Mouse (Mus musculus): ENCODE measurements around the gene Fam160a1. TPM values are rescaled to one million over a fixed set of nuclear protein-coding genes. Genes with fewer than 3 reads are reported as not detected.

The Fam160a1 gene
- polyA plus RNA-seq, 1 experiment = 3.6 TPM

DNA sequence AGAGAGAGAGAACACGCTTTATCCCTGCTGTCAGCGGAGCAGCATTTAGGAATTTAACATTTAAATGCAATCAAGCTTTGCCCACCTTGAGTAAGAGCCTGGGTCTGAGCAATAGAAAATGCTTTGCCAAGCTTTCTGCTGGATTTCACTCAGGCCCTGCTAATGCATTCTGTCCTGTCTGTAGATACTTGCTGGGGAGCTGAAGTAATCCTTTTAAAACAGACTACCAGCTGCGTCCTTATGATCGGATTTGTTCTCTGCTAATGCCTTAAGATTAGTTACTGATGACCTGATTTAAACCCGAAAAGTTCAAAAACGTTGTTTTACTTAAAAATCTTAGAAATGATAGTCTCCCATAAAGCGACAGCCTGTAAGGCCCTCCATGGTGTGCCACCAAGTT is 136.0 kb downstream of the Fam160a1 start:
- Histone ChIP-seq H3K36me3 (ENCODE audit: control insufficient read depth, insufficient read depth, low read length, poor library complexity, severe bottlenecking) (no peaks in the 10 kb centered on the region), H3K27ac (ENCODE audit: insufficient read depth, low read length) (no peak overlapping the region), H3K9me3 (replicated peaks; ENCODE audit: control insufficient read depth, insufficient read depth, low read length, poor library complexity, severe bottlenecking) (no peaks in the 10 kb centered on the region), H3K4me3 (ENCODE audit: low read depth, low read length) (no peak overlapping the region), H3K9ac (ENCODE audit: low read depth, poor library complexity, severe bottlenecking) (no peak overlapping the region), H3K27me3 (ENCODE audit: control insufficient read depth, insufficient read depth, low read length, poor library complexity, severe bottlenecking) (no peaks in the 10 kb centered on the region), H3K4me1 (ENCODE audit: control insufficient read depth, insufficient read depth, low read length) (no peaks in the 10 kb centered on the region)
- TF ChIP-seq EP300 (IDR thresholded peaks at IDR 0.05; ENCODE audit: insufficient read depth, low read depth, low read length) (no peak), CTCF (IDR thresholded peaks at IDR 0.05; ENCODE audit: low read depth, low read length) (no peak), POLR2A (IDR thresholded peaks at IDR 0.05; ENCODE audit: insufficient read depth, low read length) (no peak)

DNA sequence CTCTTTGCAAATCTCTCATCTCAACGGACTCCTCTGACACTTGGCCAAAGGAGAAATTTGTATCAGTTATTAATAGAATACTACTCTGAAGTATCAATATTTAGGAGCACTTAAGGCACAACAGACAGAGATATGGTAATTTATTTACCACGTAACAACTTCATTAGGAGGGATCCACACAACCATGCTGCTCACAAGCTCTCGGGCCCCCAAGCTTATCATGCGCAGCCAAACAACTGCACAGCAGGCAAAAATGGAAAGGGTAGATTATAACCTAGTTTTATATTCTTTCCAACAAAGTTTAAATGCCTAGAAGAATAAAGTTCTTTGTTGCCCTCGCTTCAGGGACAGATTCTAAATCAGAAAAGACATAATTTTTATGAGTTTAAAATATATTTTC is 137.1 kb downstream of the Fam160a1 start:
- H3K27ac ChIP-seq (ENCODE audit: insufficient read depth, low read length) = no peak overlapping the region
- no peaks in the 10 kb centered on the region for H3K36me3 ChIP-seq (ENCODE audit: control insufficient read depth, insufficient read depth, low read length, poor library complexity, severe bottlenecking)
- H3K9ac ChIP-seq (ENCODE audit: low read depth, poor library complexity, severe bottlenecking) = no peak overlapping the region
- no peak for TF ChIP-seq EP300 (IDR thresholded peaks at IDR 0.05; ENCODE audit: insufficient read depth, low read depth, low read length)
- TF ChIP-seq POLR2A (IDR thresholded peaks at IDR 0.05; ENCODE audit: insufficient read depth, low read length) = no peak
- no peak for TF ChIP-seq CTCF (IDR thresholded peaks at IDR 0.05; ENCODE audit: low read depth, low read length)
- H3K27me3 ChIP-seq (ENCODE audit: control insufficient read depth, insufficient read depth, low read length, poor library complexity, severe bottlenecking) = no peaks in the 10 kb centered on the region
- H3K4me1 ChIP-seq (ENCODE audit: control insufficient read depth, insufficient read depth, low read length) = no peaks in the 10 kb centered on the region
- H3K9me3 ChIP-seq (replicated peaks; ENCODE audit: control insufficient read depth, insufficient read depth, low read length, poor library complexity, severe bottlenecking) = no peaks in the 10 kb centered on the region
- no peak overlapping the region for H3K4me3 ChIP-seq (ENCODE audit: low read depth, low read length)

DNA sequence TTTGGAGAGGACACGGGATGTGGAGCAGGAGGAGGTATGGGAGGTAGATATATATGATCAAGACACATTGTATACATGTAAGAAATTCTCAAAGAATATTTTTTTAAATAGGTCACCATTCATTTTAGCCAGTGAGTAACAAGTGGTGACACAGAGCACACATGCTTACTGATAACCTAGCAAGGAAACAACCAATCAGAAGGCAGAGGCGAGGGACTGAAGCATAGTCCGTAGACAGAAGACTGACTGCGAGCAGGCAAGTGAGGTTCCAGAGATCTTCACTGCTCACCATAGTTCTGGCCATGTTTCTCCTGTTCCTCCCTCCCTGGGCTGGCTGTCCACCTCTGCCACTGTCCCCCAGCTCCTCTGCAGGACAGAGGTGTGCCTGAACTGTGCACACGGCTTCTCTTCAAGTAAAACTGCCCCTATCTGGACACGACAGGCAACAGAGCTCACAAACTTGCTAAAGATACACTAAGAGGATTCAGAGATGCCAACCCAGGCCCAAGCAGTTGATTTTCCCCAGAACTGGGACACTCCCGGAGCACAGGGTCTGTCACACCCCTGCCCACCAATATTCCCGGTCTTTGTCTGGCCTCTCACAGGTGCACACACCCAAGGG is 137.7 kb downstream of the Fam160a1 start:
- no peaks in the 10 kb centered on the region for H3K9me3 ChIP-seq (replicated peaks; ENCODE audit: control insufficient read depth, insufficient read depth, low read length, poor library complexity, severe bottlenecking)
- H3K9ac ChIP-seq (ENCODE audit: low read depth, poor library complexity, severe bottlenecking) = no peak overlapping the region
- H3K27ac ChIP-seq (ENCODE audit: insufficient read depth, low read length) = no peak overlapping the region
- no peak for TF ChIP-seq CTCF (IDR thresholded peaks at IDR 0.05; ENCODE audit: low read depth, low read length)
- no peak for TF ChIP-seq POLR2A (IDR thresholded peaks at IDR 0.05; ENCODE audit: insufficient read depth, low read length)
- H3K27me3 ChIP-seq (ENCODE audit: control insufficient read depth, insufficient read depth, low read length, poor library complexity, severe bottlenecking) = no peaks in the 10 kb centered on the region
- no peaks in the 10 kb centered on the region for H3K36me3 ChIP-seq (ENCODE audit: control insufficient read depth, insufficient read depth, low read length, poor library complexity, severe bottlenecking)
- no peak overlapping the region for H3K4me3 ChIP-seq (ENCODE audit: low read depth, low read length)
- H3K4me1 ChIP-seq (ENCODE audit: control insufficient read depth, insufficient read depth, low read length) = no peaks in the 10 kb centered on the region

GRCm38 (mm10) chr3:85677952-85678351 is 139.1 kb downstream of the Fam160a1 start:
- Histone ChIP-seq H3K36me3 (ENCODE audit: control insufficient read depth, insufficient read depth, low read length, poor library complexity, severe bottlenecking) (no peaks in the 10 kb centered on the region), H3K27ac (ENCODE audit: insufficient read depth, low read length) (no peak overlapping the region), H3K9me3 (replicated peaks; ENCODE audit: control insufficient read depth, insufficient read depth, low read length, poor library complexity, severe bottlenecking) (no peaks in the 10 kb centered on the region), H3K4me3 (ENCODE audit: low read depth, low read length) (no peak overlapping the region), H3K4me1 (ENCODE audit: control insufficient read depth, insufficient read depth, low read length) (no peaks in the 10 kb centered on the region), H3K9ac (ENCODE audit: low read depth, poor library complexity, severe bottlenecking) (no peak overlapping the region), H3K27me3 (ENCODE audit: control insufficient read depth, insufficient read depth, low read length, poor library complexity, severe bottlenecking) (no peaks in the 10 kb centered on the region)
- TF ChIP-seq POLR2A (IDR thresholded peaks at IDR 0.05; ENCODE audit: insufficient read depth, low read length) (no peak), EP300 (IDR thresholded peaks at IDR 0.05; ENCODE audit: insufficient read depth, low read depth, low read length) (no peak), CTCF (IDR thresholded peaks at IDR 0.05; ENCODE audit: low read depth, low read length) (no peak)

DNA sequence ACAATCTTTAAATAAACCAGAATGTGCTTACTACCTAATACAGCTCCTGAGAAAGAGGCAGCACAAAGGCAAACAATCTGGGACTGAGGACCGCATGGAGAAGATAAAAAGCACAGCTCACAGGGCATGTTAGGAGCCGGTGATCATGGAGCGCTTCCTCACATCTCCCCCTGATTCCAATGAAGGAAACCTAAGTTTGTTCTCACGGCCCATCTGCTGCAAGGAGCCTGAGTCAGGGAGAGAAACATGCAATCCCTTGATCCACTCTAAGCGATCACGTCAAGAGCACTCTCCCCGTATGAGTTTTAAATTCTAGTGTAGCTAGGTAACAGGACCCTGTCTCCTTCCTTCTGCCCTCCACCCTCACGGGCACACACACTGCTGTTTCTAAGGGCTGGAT is 140.0 kb downstream of the Fam160a1 start:
- TF ChIP-seq CTCF (IDR thresholded peaks at IDR 0.05; ENCODE audit: low read depth, low read length) (no peak), EP300 (IDR thresholded peaks at IDR 0.05; ENCODE audit: insufficient read depth, low read depth, low read length) (no peak), POLR2A (IDR thresholded peaks at IDR 0.05; ENCODE audit: insufficient read depth, low read length) (no peak)
- no peaks in the 10 kb centered on the region for H3K36me3 ChIP-seq (ENCODE audit: control insufficient read depth, insufficient read depth, low read length, poor library complexity, severe bottlenecking)
- no peaks in the 10 kb centered on the region for H3K27me3 ChIP-seq (ENCODE audit: control insufficient read depth, insufficient read depth, low read length, poor library complexity, severe bottlenecking)
- no peak overlapping the region for H3K27ac ChIP-seq (ENCODE audit: insufficient read depth, low read length)
- H3K4me3 ChIP-seq (ENCODE audit: low read depth, low read length) = no peak overlapping the region
- no peak overlapping the region for H3K9ac ChIP-seq (ENCODE audit: low read depth, poor library complexity, severe bottlenecking)
- H3K4me1 ChIP-seq (ENCODE audit: control insufficient read depth, insufficient read depth, low read length) = no peaks in the 10 kb centered on the region
- no peaks in the 10 kb centered on the region for H3K9me3 ChIP-seq (replicated peaks; ENCODE audit: control insufficient read depth, insufficient read depth, low read length, poor library complexity, severe bottlenecking)

DNA sequence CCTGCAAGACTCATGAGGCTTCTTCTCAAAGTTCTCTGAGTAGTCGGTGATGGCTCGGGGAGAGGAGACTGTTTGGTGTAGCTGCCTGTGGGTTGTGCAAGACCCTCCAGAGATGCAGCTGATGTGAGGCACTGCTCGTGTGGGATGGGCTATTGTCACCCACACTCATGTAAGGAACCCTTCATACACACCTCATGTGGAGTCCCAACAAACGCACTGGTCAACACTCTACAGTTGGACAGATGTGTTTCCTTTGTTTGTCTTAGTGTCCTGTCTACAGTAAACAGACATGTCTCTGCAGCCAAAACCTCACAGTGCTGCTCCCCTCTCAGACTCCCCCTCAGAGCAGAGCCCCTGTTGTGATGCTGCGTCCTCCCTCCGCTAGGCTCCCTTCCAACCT is 147.2 kb downstream of the Fam160a1 start:
- H3K4me3 ChIP-seq (ENCODE audit: low read depth, low read length) = no peak overlapping the region
- no peak overlapping the region for H3K9ac ChIP-seq (ENCODE audit: low read depth, poor library complexity, severe bottlenecking)
- H3K27me3 ChIP-seq (ENCODE audit: control insufficient read depth, insufficient read depth, low read length, poor library complexity, severe bottlenecking) = no peaks in the 10 kb centered on the region
- no peak overlapping the region for H3K27ac ChIP-seq (ENCODE audit: insufficient read depth, low read length)
- H3K4me1 ChIP-seq (ENCODE audit: control insufficient read depth, insufficient read depth, low read length) = no peaks in the 10 kb centered on the region
- H3K9me3 ChIP-seq (replicated peaks; ENCODE audit: control insufficient read depth, insufficient read depth, low read length, poor library complexity, severe bottlenecking) = no peaks in the 10 kb centered on the region
- no peak for TF ChIP-seq POLR2A (IDR thresholded peaks at IDR 0.05; ENCODE audit: insufficient read depth, low read length)
- TF ChIP-seq CTCF (IDR thresholded peaks at IDR 0.05; ENCODE audit: low read depth, low read length) = no peak
- TF ChIP-seq EP300 (IDR thresholded peaks at IDR 0.05; ENCODE audit: insufficient read depth, low read depth, low read length) = no peak
- H3K36me3 ChIP-seq (ENCODE audit: control insufficient read depth, insufficient read depth, low read length, poor library complexity, severe bottlenecking) = no peaks in the 10 kb centered on the region
